In the genomic region with DNA sequence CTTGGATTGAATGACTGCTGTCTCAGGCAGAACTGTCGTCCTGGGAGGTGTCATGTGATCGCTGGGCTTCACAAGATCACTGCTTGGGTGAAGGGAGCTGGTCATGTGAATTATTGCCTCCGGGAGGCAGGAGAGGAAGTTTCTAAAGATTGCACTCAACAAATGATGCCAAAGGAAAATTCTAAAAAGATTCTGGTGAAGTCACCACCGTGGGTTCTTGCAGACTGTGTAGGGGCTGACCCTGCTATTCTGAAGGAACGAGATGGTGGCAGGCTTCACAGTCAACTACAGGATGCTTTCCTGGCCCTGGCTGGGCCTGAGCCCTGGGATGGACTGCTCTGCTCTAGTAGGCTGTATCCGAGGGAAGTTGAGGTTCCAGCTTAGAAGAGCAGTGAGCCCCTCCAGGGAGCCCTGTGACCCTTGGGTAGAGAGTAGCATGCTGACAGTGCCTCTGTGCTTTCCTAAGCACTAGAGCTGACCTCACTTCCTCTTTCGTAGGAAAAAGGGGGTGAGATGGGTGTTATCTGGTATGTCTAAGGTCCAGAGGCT, we compare ENCODE assay signal across 10 mouse cellular contexts. TPM values are rescaled to one million over a fixed set of nuclear protein-coding genes. Genes with fewer than 3 reads are reported as not detected.
DNase-seq lines count a peak whose midpoint lies in the region; ATAC-seq and TF ChIP-seq lines count a peak whose summit lies in the region.
"Had no signal": no experiment of that assay in that cellular context is flagged by ENCODE, and none has a peak within 500 bp of the region (broad histone marks: within the 10 kb centered on the region; RNA-seq: fewer than 3 reads in every experiment).

No protein-coding gene starts in this region.

- no peak for ATAC-seq in heart, embryonic 14.5 days (ENCODE audit: insufficient number of reproducible peaks, insufficient read depth, low FRiP score, low read depth)
- ATAC-seq in lung, postnatal 0 days = no peak

- no peaks in the 10 kb centered on the region for H3K36me3 ChIP-seq in heart, embryonic 14.5 days (ENCODE audit: control insufficient read depth, insufficient read depth, low read length)
- H3K36me3 ChIP-seq in lung, postnatal 0 days (ENCODE audit: insufficient read depth, low read length) = no peaks in the 10 kb centered on the region
- H3K36me3 ChIP-seq in hindbrain, embryonic 10.5 days = no peaks in the 10 kb centered on the region
- H3K36me3 ChIP-seq: forebrain, embryonic 12.5 days had no signal

- no peak for TF ChIP-seq EP300 in lung, postnatal 0 days (IDR thresholded peaks at IDR 0.05)

- no peaks in the 10 kb centered on the region for H3K27me3 ChIP-seq in heart, embryonic 14.5 days (ENCODE audit: control insufficient read depth, insufficient read depth, low read length)
- no peaks in the 10 kb centered on the region for H3K27me3 ChIP-seq in lung, postnatal 0 days (replicated peaks; ENCODE audit: insufficient read depth, low read length)
- H3K27me3 ChIP-seq in hindbrain, embryonic 10.5 days (ENCODE audit: insufficient read depth, poor library complexity, severe bottlenecking) = peaks cover 20% of the 10 kb centered on the region

- DNase-seq in heart, postnatal 4 days = no peak
- peak; percentile 43 for DNase-seq in A20 (ENCODE audit: low read depth, low spot score)
- peak; percentile 67 for DNase-seq in NIH3T3 (ENCODE audit: low read depth)
- DNase-seq in lung, postnatal 0 days (ENCODE audit: low spot score) = peak; percentile 43
- no peak for DNase-seq in yolk sac, embryonic 10.5 days (ENCODE audit: low spot score)
- DNase-seq in hindbrain, embryonic 10.5 days (ENCODE audit: low spot score) = no peak
- DNase-seq in embryo, embryonic 10.5 days (ENCODE audit: low spot score) = no peak

- TF ChIP-seq CTCF in lung, postnatal 0 days (IDR thresholded peaks at IDR 0.05) = no peak

- H3K4me3 ChIP-seq in heart, embryonic 14.5 days (ENCODE audit: control insufficient read depth in 1 of 2, insufficient read depth in 1 of 2, low read depth in 1 of 2, low read length in 2 of 2) = no peak overlapping the region
- no peak overlapping the region for H3K4me3 ChIP-seq in lung, postnatal 0 days (ENCODE audit: low read depth, low read length)
- H3K4me3 ChIP-seq in hindbrain, embryonic 10.5 days = no peak overlapping the region
- H3K4me3 ChIP-seq: forebrain, embryonic 12.5 days had no signal

- peak overlapping the region; percentile 11; the same call in 1 of the 2 replicates for H3K4me2 ChIP-seq in heart, embryonic 14.5 days (ENCODE audit: low read length)
- no peak overlapping the region for H3K4me2 ChIP-seq in lung, postnatal 0 days (replicated peaks; ENCODE audit: low read depth, low read length)
- H3K4me2 ChIP-seq: forebrain, embryonic 12.5 days had no signal

- no peak overlapping the region for H3K27ac ChIP-seq in heart, embryonic 14.5 days (replicated peaks in 1 of 2; ENCODE audit: control insufficient read depth in 1 of 2, insufficient read depth in 1 of 2, low read depth in 2 of 2, low read length in 2 of 2)
- H3K27ac ChIP-seq in lung, postnatal 0 days (ENCODE audit: low read length) = peak overlapping the region; percentile 14; the same call in 1 of the 2 replicates
- no peak overlapping the region for H3K27ac ChIP-seq in hindbrain, embryonic 10.5 days
- H3K27ac ChIP-seq: forebrain, embryonic 12.5 days had no signal

- H3K4me1 ChIP-seq in heart, embryonic 14.5 days (ENCODE audit: control insufficient read depth in 2 of 2, insufficient read depth in 2 of 2, low read length in 2 of 2) = peaks cover 27 to 64% of the 10 kb centered on the region in 2 experiments
- peaks cover 8% of the 10 kb centered on the region; the same call in 1 of the 2 replicates for H3K4me1 ChIP-seq in lung, postnatal 0 days (ENCODE audit: insufficient read depth, low read depth, low read length)
- H3K4me1 ChIP-seq in hindbrain, embryonic 10.5 days (replicated peaks) = peaks cover 64% of the 10 kb centered on the region

- peak overlapping the region; percentile 17; the same call in 1 of the 2 replicates for H3K9ac ChIP-seq in heart, embryonic 14.5 days (ENCODE audit: low read length)
- no peak overlapping the region for H3K9ac ChIP-seq in lung, postnatal 0 days (replicated peaks; ENCODE audit: low read depth)

- WGBS in heart, embryonic 14.5 days = 39% methylated on average over 7 of the region's 7 CpGs
- 48% methylated on average over 7 of the region's 7 CpGs for WGBS in lung, postnatal 0 days
- 71% methylated on average over 7 of the region's 7 CpGs for WGBS in hindbrain, embryonic 10.5 days

- no peaks in the 10 kb centered on the region for H3K9me3 ChIP-seq in heart, embryonic 14.5 days (ENCODE audit: control insufficient read depth, low read length)
- no peaks in the 10 kb centered on the region for H3K9me3 ChIP-seq in lung, postnatal 0 days (ENCODE audit: low read length)
- no peaks in the 10 kb centered on the region for H3K9me3 ChIP-seq in hindbrain, embryonic 10.5 days
- H3K9me3 ChIP-seq: forebrain, embryonic 12.5 days had no signal

RNA-seq across cellular contexts. Expression of gene Sirpa, which starts 3.1 kb away (rescaled TPM):
- 19.8 and 20.8 TPM in 2 replicates for polyA plus RNA-seq in heart, embryonic 14.5 days (2014; fragmentation: Nextera tagmentation; extraction: Ambion mirVana)
- total RNA-seq in heart, postnatal 4 days (2021) = 10 to 100 TPM; 22.4 to 23.0 TPM
- 30.1 and 35.4 TPM in 2 replicates for polyA plus RNA-seq in lung, postnatal 0 days (2015; fragmentation: Nextera tagmentation; extraction: Ambion mirVana)
- 19.6 and 20.9 TPM in 2 replicates for polyA plus RNA-seq in hindbrain, embryonic 10.5 days (2016; fragmentation: Nextera tagmentation; extraction: Ambion mirVana)

RNA-seq across cellular contexts. Expression of gene F830045P16Rik, which starts 59.3 kb away (rescaled TPM):
- not detected in 2 replicates for polyA plus RNA-seq in heart, embryonic 14.5 days (2014; fragmentation: Nextera tagmentation; extraction: Ambion mirVana)
- not detected for total RNA-seq in heart, postnatal 4 days (2021)
- polyA plus RNA-seq in lung, postnatal 0 days (2015; fragmentation: Nextera tagmentation; extraction: Ambion mirVana) = not detected in 2 replicates
- not detected in 2 replicates for polyA plus RNA-seq in hindbrain, embryonic 10.5 days (2016; fragmentation: Nextera tagmentation; extraction: Ambion mirVana)
- polyA plus RNA-seq: forebrain, embryonic 12.5 days; stomach, embryonic 14.5 days had no signal

Comparison
In these comparisons a context has a peak if more than half of its experiments do, and no peak if none do; other contexts are left out.
1. DNase-seq: peak in A20 (single experiment), NIH3T3 (single experiment) and lung, postnatal 0 days (single experiment); none in heart, postnatal 4 days (single experiment), yolk sac, embryonic 10.5 days (single experiment), hindbrain, embryonic 10.5 days (single experiment) and embryo, embryonic 10.5 days (single experiment).